Mouse (Mus musculus) limb, embryonic 14.5 days (tissue): ENCODE measurements at regions not wholly inside any gene's neighbourhood (a gene's known extent, or its start where the extent isn't known, plus 50 kb on each side); places are given as distances from the start of the nearest gene placed in this dataset.
A peak's percentile ranks its signal among the peaks of the same experiment; 100 is the strongest.

Source experiments
- ATAC-seq: fragments of 200-750 bp; cut with Nextera tagmentation; 2 replicates; pipeline ENCODE4 v1.8.0; 2017; ENCODE audit warnings: low read depth, moderate number of reproducible peaks, moderate TSS enrichment; ENCODE audit not compliant: low FRiP score
- DNase-seq: peaks from one replicate; pipeline ENCODE4 v3.0.0-alpha.2; 2015; ENCODE audit warnings: low spot score
- H3K27ac ChIP-seq: fragments of 300-500 bp; sonication (generic); replicated peaks from 2 replicates; pipeline ENCODE4 v1.5.1; 2014; ENCODE audit warnings: low read depth, mild to moderate bottlenecking, low read length, moderate library complexity, mixed read lengths
- H3K27me3 ChIP-seq: fragments of 300-500 bp; sonication (generic); 2 replicates; pipeline ENCODE4 v1.6.1; 2014; ENCODE audit warnings: low read length, mixed read lengths; ENCODE audit not compliant: control insufficient read depth, insufficient read depth
- H3K36me3 ChIP-seq: fragments of 300-500 bp; sonication (generic); 2 replicates; pipeline ENCODE4 v1.6.1; 2014; ENCODE audit warnings: mild to moderate bottlenecking, low read length, moderate library complexity, mixed read lengths; ENCODE audit not compliant: control insufficient read depth, insufficient read depth
- H3K4me1 ChIP-seq: fragments of 300-500 bp; sonication (generic); 2 replicates; pipeline ENCODE4 v1.6.1; 2014; ENCODE audit warnings: antibody characterized with exemption, low read length, mixed read lengths; ENCODE audit not compliant: control insufficient read depth, insufficient read depth
- H3K4me2 ChIP-seq: fragments of 300-500 bp; sonication (generic); replicated peaks from 2 replicates; pipeline ENCODE4 v1.6.1; 2014; ENCODE audit warnings: low read depth, mild to moderate bottlenecking, low read length, moderate library complexity; ENCODE audit not compliant: severe bottlenecking
- H3K4me3 ChIP-seq: fragments of 300-500 bp; sonication (generic); replicated peaks from 2 replicates; pipeline ENCODE4 v1.5.1; 2014; ENCODE audit warnings: low read length
- H3K9ac ChIP-seq: fragments of 300-500 bp; sonication (generic); 2 replicates; pipeline ENCODE4 v1.6.1; 2014; ENCODE audit warnings: mild to moderate bottlenecking, low read depth, low read length, moderate library complexity; ENCODE audit not compliant: severe bottlenecking
- H3K9me3 ChIP-seq: fragments of 300-500 bp; sonication (generic); 2 replicates; pipeline ENCODE4 v1.6.1; 2016; ENCODE audit warnings: low read length; ENCODE audit not compliant: control insufficient read depth
- POLR2A ChIP-seq: fragments of 200-500 bp; IDR thresholded peaks from 2 replicates; pipeline ENCODE4 v1.8.0; 2012; ENCODE audit warnings: inconsistent platforms, mild to moderate bottlenecking, moderate library complexity, borderline replicate concordance; ENCODE audit not compliant: insufficient read depth, insufficient read length; ENCODE audit errors: extremely low read depth
- WGBS: fragments of 180-500 bp; shearing (Covaris S2); extraction: QIAGEN DNeasy Blood & Tissue Kit; methylation state at CpG from one replicate; pipeline ENCODE4 v1.1.7; 2014; 5-methylcytosine and 5-hydroxymethylcytosine counted together

DNA sequence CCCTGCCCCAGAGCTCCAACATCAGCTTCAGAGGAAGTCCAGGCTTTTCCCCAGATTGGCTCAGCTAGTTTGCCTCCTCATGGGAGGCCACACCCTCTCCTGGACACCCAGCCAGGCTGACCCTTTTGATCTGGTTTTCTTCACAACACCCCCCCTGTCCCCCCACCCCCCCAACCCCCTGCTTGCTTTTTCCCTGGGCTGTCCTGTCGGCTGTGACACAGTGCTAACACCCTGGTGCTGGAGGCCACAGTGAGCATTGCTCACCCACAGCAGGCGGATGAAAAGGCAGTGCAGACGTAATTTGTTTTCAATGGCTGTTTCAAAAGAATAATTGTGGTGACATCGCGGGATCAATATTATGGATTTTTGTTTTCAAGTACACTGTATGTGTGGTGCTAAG, 333.8 kb upstream of the Zfp507 start:
- 38% methylated on average over 5 of the region's 5 CpGs for WGBS

DNA sequence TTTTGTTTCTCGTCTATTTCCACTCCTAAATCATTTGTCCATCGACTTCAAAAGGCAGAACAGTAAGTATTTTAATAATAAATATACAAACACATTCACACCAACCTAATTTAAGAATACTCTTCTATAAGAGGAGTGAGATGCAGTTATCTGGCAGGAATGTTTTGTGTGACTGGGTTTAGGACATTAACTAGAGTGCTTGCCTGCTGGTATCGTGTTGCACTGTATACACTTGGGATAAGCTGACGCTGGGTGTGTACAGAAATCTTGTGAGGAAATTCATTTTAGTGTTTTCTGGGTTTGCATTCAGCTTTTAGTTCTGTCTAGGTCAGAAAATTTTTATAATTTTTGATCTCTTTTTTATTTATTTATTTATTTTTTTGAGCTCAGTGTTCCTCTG, 331.8 kb upstream of the Zfp507 start:
- no peaks in the 10 kb centered on the region for H3K27me3 ChIP-seq
- 45% methylated on average over 4 of the region's 4 CpGs for WGBS

More for the DNA sequence above, 333.8 kb upstream of the Zfp507 start:
- peaks cover 17% of the 10 kb centered on the region for H3K4me1 ChIP-seq
- no peaks in the 10 kb centered on the region for H3K27me3 ChIP-seq
- no peaks in the 10 kb centered on the region for H3K36me3 ChIP-seq
- no peak overlapping the region for H3K4me3 ChIP-seq
- H3K27ac ChIP-seq: no peak overlapping the region
- no peak for TF ChIP-seq POLR2A
- DNase-seq (no peak), ATAC-seq (no peak)
- H3K9me3 ChIP-seq: no peaks in the 10 kb centered on the region
- H3K9ac ChIP-seq: no peak overlapping the region
- H3K4me2 ChIP-seq: no peak overlapping the region

GRCm38 (mm10) chr7:36133658-36134143, 330.9 kb upstream of the Zfp507 start:
- Histone ChIP-seq H3K4me2 (peak overlapping the region; percentile 16; the same call in 1 of the 2 replicates), H3K4me1 (peaks cover 17% of the 10 kb centered on the region), H3K9me3 (no peaks in the 10 kb centered on the region), H3K27me3 (no peaks in the 10 kb centered on the region), H3K9ac (no peak overlapping the region), H3K36me3 (no peaks in the 10 kb centered on the region), H3K4me3 (no peak overlapping the region), H3K27ac (peak overlapping the region; percentile 14; the same call in 1 of the 2 replicates)
- DNase-seq (peak; percentile 71), ATAC-seq (0 out of 2 replicates have a peak, but pooled peaks have one; percentile 28)
- WGBS: 11% methylated on average over 8 of the region's 8 CpGs
- TF ChIP-seq POLR2A: no peak

More for the DNA sequence above, 331.8 kb upstream of the Zfp507 start:
- Histone ChIP-seq H3K4me1 (peaks cover 17% of the 10 kb centered on the region), H3K36me3 (no peaks in the 10 kb centered on the region), H3K4me3 (no peak overlapping the region), H3K9me3 (no peaks in the 10 kb centered on the region), H3K9ac (no peak overlapping the region), H3K4me2 (no peak overlapping the region), H3K27ac (no peak overlapping the region)
- no peak for TF ChIP-seq POLR2A
- ATAC-seq (no peak), DNase-seq (no peak)

DNA sequence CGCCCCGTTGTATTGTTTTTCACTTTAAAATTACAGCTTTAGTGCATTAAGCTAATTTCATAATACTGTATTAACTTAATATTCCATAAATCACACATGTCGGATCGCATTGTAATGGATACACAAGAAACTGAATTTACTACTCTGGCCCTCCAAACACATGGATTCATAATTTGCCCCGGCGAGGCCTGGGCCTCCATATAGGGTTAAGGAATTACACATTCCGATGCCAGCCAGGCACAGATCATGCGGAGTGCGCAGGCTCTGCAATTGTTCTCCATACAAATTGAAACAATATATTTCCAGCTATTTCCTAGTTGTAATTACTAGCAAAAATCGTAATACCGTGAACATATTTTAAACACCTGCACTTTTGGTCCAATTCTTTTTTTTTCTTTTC, 330.2 kb upstream of the Zfp507 start:
- no peak for ATAC-seq
- WGBS: 44% methylated on average over 11 of the region's 11 CpGs
- Histone ChIP-seq H3K9ac (no peak overlapping the region), H3K4me1 (peaks cover 17% of the 10 kb centered on the region), H3K27me3 (no peaks in the 10 kb centered on the region), H3K4me3 (no peak overlapping the region), H3K36me3 (no peaks in the 10 kb centered on the region), H3K4me2 (no peak overlapping the region), H3K27ac (no peak overlapping the region), H3K9me3 (no peaks in the 10 kb centered on the region)
- TF ChIP-seq POLR2A: no peak
- DNase-seq: no peak

DNA sequence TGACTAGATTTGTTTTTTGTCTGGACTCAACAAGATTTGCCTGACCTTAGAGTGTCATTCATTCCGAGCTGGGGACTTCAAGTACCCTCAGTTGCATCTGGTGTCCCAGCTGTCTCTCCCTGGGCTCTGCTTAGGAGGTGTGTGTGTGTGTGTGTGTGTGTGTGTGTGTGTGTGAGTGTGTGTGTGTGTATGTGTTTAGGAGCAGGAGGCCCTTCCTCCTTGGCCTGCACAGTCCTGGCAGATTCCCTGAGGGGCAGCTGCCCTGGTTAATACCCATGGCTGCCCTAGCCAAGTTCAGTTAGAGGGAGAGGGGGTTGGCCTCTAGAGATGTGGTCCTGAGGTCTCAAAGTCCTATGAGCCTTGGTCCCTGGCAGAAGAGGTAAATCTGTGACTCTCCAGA, 329.8 kb upstream of the Zfp507 start:
- Histone ChIP-seq H3K27ac (no peak overlapping the region), H3K27me3 (no peaks in the 10 kb centered on the region), H3K4me2 (no peak overlapping the region), H3K4me1 (peaks cover 17% of the 10 kb centered on the region), H3K9me3 (no peaks in the 10 kb centered on the region), H3K4me3 (no peak overlapping the region), H3K9ac (no peak overlapping the region), H3K36me3 (no peaks in the 10 kb centered on the region)
- TF ChIP-seq POLR2A: no peak
- WGBS: 57% methylated on average over 1 of the region's 1 CpGs
- ATAC-seq (no peak), DNase-seq (no peak)
